Mouse (Mus musculus) forebrain, embryonic 10.5 days (tissue): Measurements from ENCODE around the gene Dnase2b. TPM values are rescaled to one million over a fixed set of nuclear protein-coding genes. Genes with fewer than 3 reads are reported as not detected.

Experiments
- DNase-seq: peaks from one replicate; pipeline ENCODE4 v3.0.0-alpha.2; 2017; ENCODE audit warnings: low spot score; ENCODE audit errors: extremely low spot score
- H3K27ac ChIP-seq: fragments of 300-500 bp; sonication (generic); 2 replicates; pipeline ENCODE4 v1.5.1; 2016; ENCODE audit warnings: mild to moderate bottlenecking
- H3K27me3 ChIP-seq: fragments of 300-500 bp; sonication (generic); 2 replicates; pipeline ENCODE4 v1.6.1; 2016; ENCODE audit warnings: mild to moderate bottlenecking; ENCODE audit not compliant: poor library complexity, severe bottlenecking
- H3K36me3 ChIP-seq: fragments of 300-500 bp; sonication (generic); replicated peaks from 2 replicates; pipeline ENCODE4 v1.6.1; 2016; ENCODE audit warnings: mild to moderate bottlenecking, moderate library complexity
- H3K4me1 ChIP-seq: fragments of 300-500 bp; sonication (generic); 2 replicates; pipeline ENCODE4 v1.6.1; 2016
- H3K4me3 ChIP-seq: fragments of 300-500 bp; sonication (generic); 2 replicates; pipeline ENCODE4 v1.5.1; 2016; ENCODE audit warnings: mild to moderate bottlenecking, moderate library complexity
- H3K9me3 ChIP-seq: fragments of 300-500 bp; sonication (generic); 2 replicates; pipeline ENCODE4 v1.6.1; 2016; ENCODE audit warnings: mild to moderate bottlenecking, moderate library complexity
- WGBS: fragments of 180-500 bp; shearing (Covaris S2); methylation state at CpG from one replicate; pipeline ENCODE4 v1.1.7; 2016; 5-methylcytosine and 5-hydroxymethylcytosine counted together
- polyA plus RNA-seq: library from polyadenylated mRNA; unstranded; fragments of >200 nt; fragmentation: Nextera tagmentation; extraction: Ambion mirVana; gene quantifications from 2 replicates; pipeline ENCODE4 v1.2.1, GENCODE M21; 2016

The Dnase2b gene
- polyA plus RNA-seq, 1 experiment from 2014 or later: not detected

- no peaks in the 10 kb centered on the region; the same call in 1 of the 2 replicates for H3K9me3 ChIP-seq
- DNase-seq: no peak
- 91% methylated on average over 5 of the region's 5 CpGs for WGBS
- peaks cover 9% of the 10 kb centered on the region; the same call in 1 of the 2 replicates for H3K4me1 ChIP-seq
- H3K36me3 ChIP-seq: no peaks in the 10 kb centered on the region
- H3K27ac ChIP-seq: no peak overlapping the region
- H3K4me3 ChIP-seq: no peak overlapping the region
- H3K27me3 ChIP-seq: no peaks in the 10 kb centered on the region
Observed at GRCm38 (mm10) chr3:146632506-146632905, 17.1 kb upstream of the Dnase2b start.

- H3K27me3 ChIP-seq: no peaks in the 10 kb centered on the region
- H3K9me3 ChIP-seq: no peaks in the 10 kb centered on the region
- no peak overlapping the region for H3K4me3 ChIP-seq
- H3K27ac ChIP-seq: 0 out of 2 replicates have a peak overlapping the region, but pooled peaks have one; percentile 9
- no peak for DNase-seq
- WGBS: 70% methylated on average over 8 of the region's 8 CpGs
- H3K36me3 ChIP-seq: no peaks in the 10 kb centered on the region
- peaks cover 9% of the 10 kb centered on the region; the same call in 1 of the 2 replicates for H3K4me1 ChIP-seq
Observed at GRCm38 (mm10) chr3:146628227-146628982, 13.0 kb upstream of the Dnase2b start.

DNA sequence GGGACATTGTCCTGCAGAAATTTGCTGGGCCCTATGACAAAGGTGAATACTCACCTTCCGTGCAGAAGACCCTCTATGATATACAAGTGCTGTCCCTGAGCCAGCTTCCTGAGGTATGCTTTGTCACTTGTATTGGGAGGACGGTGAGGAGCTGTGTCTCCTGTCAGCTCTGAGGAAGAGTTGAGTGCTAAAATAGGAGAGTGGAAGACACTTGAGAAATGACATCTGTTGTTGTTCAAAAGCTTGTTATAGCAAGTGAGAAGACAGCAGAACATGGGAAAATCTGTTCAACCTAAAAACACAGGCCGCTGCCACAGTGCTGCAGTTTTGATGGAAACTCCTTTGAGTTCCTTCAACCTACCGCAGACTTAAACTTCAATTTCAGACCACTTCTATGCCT is 10.4 kb upstream of the Dnase2b start:
- WGBS: 92% methylated on average over 4 of the region's 4 CpGs
- Histone ChIP-seq H3K27ac (no peak overlapping the region), H3K36me3 (no peaks in the 10 kb centered on the region), H3K27me3 (no peaks in the 10 kb centered on the region), H3K4me1 (peaks cover 9% of the 10 kb centered on the region; the same call in 1 of the 2 replicates), H3K9me3 (no peaks in the 10 kb centered on the region), H3K4me3 (no peak overlapping the region)
- DNase-seq: no peak

GRCm38 (mm10) chr3:146621966-146622365 is 6.6 kb upstream of the Dnase2b start:
- no peak for DNase-seq
- 87% methylated on average over 11 of the region's 11 CpGs for WGBS
- Histone ChIP-seq H3K4me3 (no peak overlapping the region), H3K9me3 (no peaks in the 10 kb centered on the region), H3K36me3 (no peaks in the 10 kb centered on the region), H3K4me1 (no peaks in the 10 kb centered on the region), H3K27ac (no peak overlapping the region), H3K27me3 (no peaks in the 10 kb centered on the region)

DNA sequence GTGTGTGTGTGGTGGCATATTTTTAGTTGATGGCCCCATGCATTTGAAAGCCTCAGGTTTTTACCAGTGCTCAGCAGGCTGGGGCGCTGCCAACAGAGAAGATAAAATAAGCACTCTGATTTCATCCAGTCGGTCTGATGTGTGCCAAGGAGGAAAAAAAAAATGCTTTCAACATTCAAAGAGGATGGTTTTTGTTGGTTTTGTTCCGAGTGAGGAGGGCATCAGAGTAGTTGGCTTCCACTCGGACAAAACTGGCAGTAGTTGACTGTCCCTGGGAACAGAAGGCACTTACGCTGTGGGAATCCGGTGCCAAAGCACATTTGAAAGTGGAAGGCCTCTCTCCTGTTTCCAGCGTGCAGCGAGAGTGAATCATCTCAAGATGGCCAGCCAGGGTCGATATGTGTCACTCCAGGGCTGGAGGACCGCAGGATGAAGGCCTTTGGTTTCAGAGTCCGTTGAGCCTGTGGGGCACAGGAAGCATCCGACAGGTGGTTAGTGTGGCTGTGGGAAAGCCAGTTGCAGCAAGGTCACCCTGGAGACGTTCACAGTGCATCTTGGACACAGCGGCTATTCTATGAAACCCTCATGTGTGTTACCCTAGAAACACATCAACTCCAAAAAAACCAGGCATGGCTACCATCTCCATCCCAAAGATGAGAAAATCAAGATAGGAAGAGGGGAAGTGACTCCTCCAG is 5.3 kb upstream of the Dnase2b start:
- H3K27ac ChIP-seq: no peak overlapping the region
- WGBS: 94% methylated on average over 14 of the region's 14 CpGs
- no peak overlapping the region for H3K4me3 ChIP-seq
- H3K9me3 ChIP-seq: no peaks in the 10 kb centered on the region
- H3K36me3 ChIP-seq: no peaks in the 10 kb centered on the region
- no peaks in the 10 kb centered on the region for H3K4me1 ChIP-seq
- DNase-seq: no peak
- no peaks in the 10 kb centered on the region for H3K27me3 ChIP-seq

GRCm38 (mm10) chr3:146620101-146620500 is 4.7 kb upstream of the Dnase2b start:
- H3K9me3 ChIP-seq: no peaks in the 10 kb centered on the region
- no peak overlapping the region for H3K4me3 ChIP-seq
- 90% methylated on average over 10 of the region's 10 CpGs for whole genome bisulfite sequencing

GRCm38 (mm10) chr3:146618357-146618756 is 3.0 kb upstream of the Dnase2b start:
- Histone ChIP-seq H3K9me3 (no peaks in the 10 kb centered on the region), H3K4me1 (no peaks in the 10 kb centered on the region), H3K27me3 (no peaks in the 10 kb centered on the region), H3K4me3 (no peak overlapping the region), H3K36me3 (no peaks in the 10 kb centered on the region), H3K27ac (no peak overlapping the region)
- WGBS: 79% methylated on average over 4 of the region's 4 CpGs
- no peak for DNase-seq

More at GRCm38 (mm10) chr3:146620101-146620500, 4.7 kb upstream of the Dnase2b start:
- no peaks in the 10 kb centered on the region for H3K27me3 ChIP-seq
- no peak overlapping the region for H3K27ac ChIP-seq
- no peak for DNase-seq
- H3K36me3 ChIP-seq: no peaks in the 10 kb centered on the region
- no peaks in the 10 kb centered on the region for H3K4me1 ChIP-seq

DNA sequence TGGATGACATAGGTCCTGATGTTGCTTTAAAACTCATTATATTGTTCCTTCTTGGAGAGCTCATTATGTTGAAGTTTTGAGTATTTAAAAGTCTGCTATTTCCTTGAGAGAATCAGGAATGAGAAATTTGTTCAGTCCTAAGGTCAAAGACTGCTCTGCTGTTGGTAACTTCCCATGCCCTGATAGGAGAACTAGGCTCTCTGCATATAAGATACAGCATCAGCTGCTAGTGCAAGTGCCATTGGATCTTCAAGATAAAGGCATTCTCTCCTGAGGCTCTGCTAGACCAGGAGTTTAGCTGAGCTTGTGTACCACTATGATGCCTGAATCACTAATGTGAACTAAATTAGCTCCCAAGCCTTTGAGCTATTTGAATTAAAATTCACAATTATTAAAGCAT is 2.5 kb upstream of the Dnase2b start:
- no peak overlapping the region for H3K27ac ChIP-seq
- no peak for DNase-seq
- no peaks in the 10 kb centered on the region for H3K4me1 ChIP-seq
- H3K27me3 ChIP-seq: no peaks in the 10 kb centered on the region
- no peaks in the 10 kb centered on the region for H3K9me3 ChIP-seq
- H3K4me3 ChIP-seq: no peak overlapping the region
- no peaks in the 10 kb centered on the region for H3K36me3 ChIP-seq

DNA sequence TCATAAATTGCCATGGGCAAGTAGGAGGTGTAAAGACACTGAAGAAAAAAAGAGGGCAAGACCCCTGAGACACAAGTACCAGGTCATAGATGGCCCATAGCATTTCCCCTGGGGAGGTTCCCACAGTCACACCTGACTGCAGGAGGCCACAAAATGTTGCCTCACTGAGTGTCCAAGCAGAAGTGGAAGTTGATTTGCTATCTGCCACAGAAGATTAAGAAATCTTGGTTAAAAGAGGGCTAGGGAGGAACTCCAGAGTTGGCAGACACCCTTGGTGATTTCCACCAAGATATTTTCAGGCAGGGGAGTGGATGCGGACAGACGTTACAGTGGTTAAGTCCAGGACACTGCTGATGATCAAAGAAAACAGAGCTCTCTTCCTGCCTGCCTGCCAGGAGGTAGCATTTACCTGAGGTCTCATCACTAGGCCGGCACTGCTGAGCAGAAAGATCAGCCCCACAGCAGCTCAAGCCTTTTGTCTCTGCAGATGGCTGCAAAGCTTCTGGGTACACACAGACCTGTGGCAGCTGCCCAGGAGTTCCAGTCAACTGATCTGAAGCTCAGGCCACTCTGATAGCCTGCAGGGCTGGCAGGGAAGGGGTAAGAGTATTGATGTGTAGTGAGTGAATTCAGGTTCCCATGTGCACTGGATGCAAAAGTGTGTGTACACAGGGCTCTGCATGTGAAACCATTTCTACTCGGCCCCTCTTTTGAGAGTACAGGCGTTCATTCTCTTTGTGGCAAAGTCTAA is 1.3 kb upstream of the Dnase2b start:
- no peak overlapping the region for H3K4me3 ChIP-seq
- 81% methylated on average over 5 of the region's 5 CpGs for WGBS
- no peaks in the 10 kb centered on the region for H3K4me1 ChIP-seq
- H3K27ac ChIP-seq: no peak overlapping the region
- no peaks in the 10 kb centered on the region for H3K27me3 ChIP-seq
- no peaks in the 10 kb centered on the region for H3K9me3 ChIP-seq
- DNase-seq: no peak
- no peaks in the 10 kb centered on the region for H3K36me3 ChIP-seq

DNA sequence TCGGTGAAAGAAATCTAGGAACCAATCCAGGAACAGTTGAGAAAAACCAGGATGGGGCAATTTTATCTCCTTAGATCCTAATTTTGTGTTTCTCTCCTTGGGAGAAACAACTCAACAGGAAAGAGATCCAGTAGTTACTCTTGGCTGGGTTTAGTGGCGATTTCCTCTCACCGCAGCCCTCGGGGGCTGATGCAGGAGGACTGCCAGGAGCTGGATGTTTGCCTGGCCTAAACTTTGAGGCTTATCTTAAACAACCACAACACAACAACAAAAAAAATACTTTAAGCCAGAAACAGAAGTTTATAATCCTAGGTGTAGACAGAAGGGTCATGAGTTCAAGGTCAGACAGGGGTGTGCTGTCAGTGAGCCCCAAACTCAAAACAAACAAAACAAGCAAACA is 3.6 kb downstream of the Dnase2b start:
- Histone ChIP-seq H3K4me3 (no peak overlapping the region), H3K27me3 (no peaks in the 10 kb centered on the region), H3K27ac (no peak overlapping the region), H3K9me3 (no peaks in the 10 kb centered on the region), H3K36me3 (no peaks in the 10 kb centered on the region), H3K4me1 (peaks cover 5% of the 10 kb centered on the region; the same call in 1 of the 2 replicates)
- WGBS: 89% methylated on average over 4 of the region's 4 CpGs
- no peak for DNase-seq

GRCm38 (mm10) chr3:146611261-146611660 is 4.1 kb downstream of the Dnase2b start:
- Histone ChIP-seq H3K4me3 (no peak overlapping the region), H3K36me3 (no peaks in the 10 kb centered on the region), H3K4me1 (peaks cover 5% of the 10 kb centered on the region; the same call in 1 of the 2 replicates), H3K9me3 (no peaks in the 10 kb centered on the region), H3K27me3 (no peaks in the 10 kb centered on the region), H3K27ac (no peak overlapping the region)
- no peak for DNase-seq
- 86% methylated on average over 4 of the region's 4 CpGs for WGBS

GRCm38 (mm10) chr3:146610322-146610721 is 5.1 kb downstream of the Dnase2b start:
- 90% methylated on average over 10 of the region's 10 CpGs for WGBS

More at GRCm38 (mm10) chr3:146610322-146610721, 5.1 kb downstream of the Dnase2b start:
- Histone ChIP-seq H3K27ac (no peak overlapping the region), H3K36me3 (no peaks in the 10 kb centered on the region), H3K4me3 (no peak overlapping the region), H3K27me3 (no peaks in the 10 kb centered on the region), H3K9me3 (no peaks in the 10 kb centered on the region), H3K4me1 (peaks cover 5% of the 10 kb centered on the region; the same call in 1 of the 2 replicates)
- DNase-seq: no peak
